Mouse (Mus musculus): ENCODE results near the gene Xpr1. TPM values are rescaled to one million over a fixed set of nuclear protein-coding genes. Genes with fewer than 3 reads are reported as not detected.

The Xpr1 gene
- polyA plus RNA-seq (2015; fragmentation: Nextera tagmentation; extraction: Ambion mirVana): 65.8 and 92.5 TPM in 2 replicates

DNA sequence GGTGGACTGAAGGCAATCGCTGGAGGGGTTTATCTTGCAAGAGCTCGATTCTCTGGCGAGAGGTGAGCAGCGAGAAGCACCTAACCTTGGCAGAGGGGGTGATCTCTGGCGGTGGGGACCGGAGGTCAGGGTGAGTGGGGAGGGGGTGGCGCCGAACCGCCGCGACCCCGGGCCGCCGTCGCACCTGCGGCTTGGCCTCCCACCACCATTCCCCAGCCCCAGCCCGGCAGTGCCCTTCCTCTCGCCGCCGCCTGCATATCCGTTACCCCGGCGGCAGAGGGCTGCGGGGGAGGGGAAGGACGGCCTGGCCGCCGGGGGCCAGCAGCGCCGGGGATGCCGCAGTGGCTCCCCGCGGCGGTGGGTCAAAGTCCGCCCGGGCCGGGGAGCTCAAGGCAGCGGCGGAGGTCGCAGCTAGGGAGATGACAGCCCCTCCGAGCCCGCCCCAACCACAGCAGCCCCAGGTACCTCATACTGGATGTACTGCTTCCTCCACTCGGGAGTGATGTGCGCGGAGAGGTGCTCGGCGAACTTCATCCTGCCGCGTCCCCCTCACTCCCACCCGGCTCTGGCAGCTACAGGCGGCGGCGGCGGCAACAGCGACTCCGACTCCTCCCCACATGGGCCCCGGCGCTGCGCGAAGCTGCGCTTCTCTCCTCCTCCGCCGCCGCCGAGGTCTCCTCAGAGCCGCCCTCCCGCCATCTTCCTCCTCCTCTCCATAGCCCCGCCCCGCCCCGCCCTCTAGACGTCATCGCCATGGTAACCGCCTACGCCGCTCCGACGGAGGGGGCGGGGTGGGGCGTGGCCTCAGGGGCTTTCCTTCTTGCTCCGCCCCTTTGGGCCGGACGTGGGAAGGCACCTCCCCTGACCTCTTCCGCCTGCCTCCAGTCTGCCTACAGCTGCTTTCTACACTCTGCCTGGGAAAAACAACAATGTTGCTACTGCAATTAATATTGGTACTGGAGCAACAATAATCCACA, at the start of gene Xpr1:
TSS of gene Xpr1 (minus strand) at position 715 of the 977 bp plus-strand sequence.
- under 1% methylated on average over 64 of the region's 82 CpGs for WGBS
- H3K4me2 ChIP-seq (ENCODE audit: low read length): peak within 1 kb of the TSS; percentile 48
- H3K27ac ChIP-seq (ENCODE audit: low read length): peak within 1 kb of the TSS; percentile 94
- no peaks in the 10 kb centered on the region for H3K27me3 ChIP-seq (replicated peaks; ENCODE audit: control insufficient read depth, insufficient read depth, low read length)
- ATAC-seq: peak; percentile 93
- no peaks in the 10 kb centered on the region for H3K9me3 ChIP-seq (ENCODE audit: control insufficient read depth, low read length)
- H3K36me3 ChIP-seq (ENCODE audit: control insufficient read depth, insufficient read depth): no peaks in the 10 kb centered on the region
- H3K9ac ChIP-seq (replicated peaks; ENCODE audit: low read depth, low read length): peak within 1 kb of the TSS; percentile 97
- H3K4me1 ChIP-seq (replicated peaks; ENCODE audit: control insufficient read depth, insufficient read depth, low read length): peaks cover 9% of the 10 kb centered on the region; the same call in 1 of the 2 replicates
- H3K4me3 ChIP-seq (replicated peaks; ENCODE audit: low read length): peak within 1 kb of the TSS; percentile 96

DNA sequence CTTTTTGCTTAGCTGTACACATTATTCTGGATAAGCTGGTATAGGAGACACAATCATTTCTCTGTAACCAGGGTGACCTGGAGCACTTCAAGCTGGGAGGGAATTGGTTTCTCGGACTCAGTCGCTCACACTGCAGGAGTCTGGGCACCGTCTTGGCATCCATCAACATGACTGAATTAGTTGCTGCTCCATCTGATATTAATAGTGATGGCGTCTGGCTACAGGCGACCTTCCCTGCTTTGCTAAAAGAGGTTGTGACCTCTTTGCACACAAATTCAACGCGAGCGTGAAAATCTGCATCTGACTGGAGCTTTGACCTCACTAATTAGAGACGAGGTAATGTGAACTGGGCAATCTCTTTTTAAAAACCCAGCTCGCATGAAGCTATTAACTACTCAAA, 46.2 kb upstream of the Xpr1 start:
- Histone ChIP-seq H3K4me2 (ENCODE audit: low read length) (no peak overlapping the region), H3K4me3 (replicated peaks; ENCODE audit: low read length) (no peak overlapping the region), H3K27ac (ENCODE audit: low read length) (no peak overlapping the region), H3K9ac (replicated peaks; ENCODE audit: low read depth, low read length) (no peak overlapping the region), H3K4me1 (replicated peaks; ENCODE audit: control insufficient read depth, insufficient read depth, low read length) (peaks cover 10% of the 10 kb centered on the region), H3K36me3 (ENCODE audit: control insufficient read depth, insufficient read depth) (no peaks in the 10 kb centered on the region), H3K27me3 (replicated peaks; ENCODE audit: control insufficient read depth, insufficient read depth, low read length) (no peaks in the 10 kb centered on the region), H3K9me3 (ENCODE audit: control insufficient read depth, low read length) (no peaks in the 10 kb centered on the region)
- 8% methylated on average over 10 of the region's 10 CpGs for WGBS
- ATAC-seq: peak; percentile 36; the same call in 1 of the 2 replicates

DNA sequence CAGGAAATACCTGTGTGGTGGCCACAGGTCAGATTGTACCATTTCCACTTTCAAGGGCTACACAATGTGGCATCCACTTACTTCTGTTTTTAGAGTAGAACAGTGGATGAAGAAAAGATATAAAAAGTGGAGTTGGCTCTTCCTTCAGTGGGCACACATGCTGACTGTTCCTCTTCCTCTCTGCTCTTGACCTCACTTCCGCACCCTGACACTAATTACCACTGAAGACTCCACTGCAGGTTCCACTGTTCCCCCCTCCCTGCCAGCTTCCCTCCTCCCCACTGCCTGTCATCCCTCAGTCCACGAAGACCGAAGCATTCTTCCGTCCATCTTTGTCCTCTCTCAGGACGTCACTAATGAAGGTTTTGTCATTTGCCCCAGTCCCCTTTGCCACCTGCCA, 45.4 kb upstream of the Xpr1 start:
- no peak overlapping the region for H3K4me3 ChIP-seq (replicated peaks; ENCODE audit: low read length)
- 60% methylated on average over 5 of the region's 5 CpGs for WGBS
- H3K4me1 ChIP-seq (replicated peaks; ENCODE audit: control insufficient read depth, insufficient read depth, low read length): peaks cover 10% of the 10 kb centered on the region
- H3K27me3 ChIP-seq (replicated peaks; ENCODE audit: control insufficient read depth, insufficient read depth, low read length): no peaks in the 10 kb centered on the region
- H3K27ac ChIP-seq (ENCODE audit: low read length): no peak overlapping the region
- H3K9ac ChIP-seq (replicated peaks; ENCODE audit: low read depth, low read length): no peak overlapping the region
- H3K4me2 ChIP-seq (ENCODE audit: low read length): no peak overlapping the region
- ATAC-seq: no peak
- no peaks in the 10 kb centered on the region for H3K36me3 ChIP-seq (ENCODE audit: control insufficient read depth, insufficient read depth)
- H3K9me3 ChIP-seq (ENCODE audit: control insufficient read depth, low read length): no peaks in the 10 kb centered on the region

DNA sequence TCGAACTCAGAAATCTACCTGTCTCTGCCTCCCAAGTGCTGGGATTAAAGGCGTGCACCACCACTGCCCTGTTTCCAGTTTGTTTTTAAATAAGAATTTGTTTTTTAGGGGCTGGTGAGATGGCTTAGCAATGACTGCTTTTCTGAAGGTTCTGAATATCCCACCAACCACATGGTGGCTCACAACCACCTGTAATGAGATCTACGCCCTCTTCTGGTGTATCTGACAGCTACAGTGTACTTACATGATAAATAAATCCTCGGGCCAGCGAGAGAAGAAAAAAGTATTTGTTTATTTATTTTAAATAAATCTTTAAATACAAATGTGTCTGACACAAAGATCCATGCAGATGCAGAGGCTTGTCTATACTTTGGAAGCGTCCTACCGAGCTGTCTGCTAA, 40.3 kb upstream of the Xpr1 start:
- Histone ChIP-seq H3K4me1 (replicated peaks; ENCODE audit: control insufficient read depth, insufficient read depth, low read length) (peaks cover 3% of the 10 kb centered on the region), H3K27me3 (replicated peaks; ENCODE audit: control insufficient read depth, insufficient read depth, low read length) (no peaks in the 10 kb centered on the region), H3K36me3 (ENCODE audit: control insufficient read depth, insufficient read depth) (no peaks in the 10 kb centered on the region), H3K4me2 (ENCODE audit: low read length) (no peak overlapping the region), H3K4me3 (replicated peaks; ENCODE audit: low read length) (no peak overlapping the region), H3K9ac (replicated peaks; ENCODE audit: low read depth, low read length) (no peak overlapping the region), H3K27ac (ENCODE audit: low read length) (no peak overlapping the region), H3K9me3 (ENCODE audit: control insufficient read depth, low read length) (no peaks in the 10 kb centered on the region)
- ATAC-seq: no peak
- WGBS: 86% methylated on average over 7 of the region's 7 CpGs

DNA sequence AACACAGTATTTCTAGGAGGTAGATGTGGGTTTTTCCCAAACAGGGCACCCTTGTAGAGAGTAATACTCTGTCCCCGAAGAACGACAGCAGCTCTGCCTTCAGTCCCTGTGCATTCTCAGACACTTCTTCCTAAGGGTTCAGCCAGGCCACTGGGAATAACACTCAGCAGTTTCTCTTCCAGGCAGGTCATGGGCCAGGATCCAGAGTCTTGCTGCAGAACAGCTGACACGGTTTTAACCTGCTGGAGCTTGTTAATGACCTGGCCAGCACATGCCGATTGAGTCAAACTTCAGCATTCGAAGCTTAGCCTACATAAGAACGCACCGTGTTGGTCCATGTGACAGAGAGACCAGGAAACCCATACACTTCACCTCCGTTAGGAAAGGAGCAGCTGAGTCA, 36.0 kb upstream of the Xpr1 start:
- ATAC-seq: no peak
- WGBS: 83% methylated on average over 8 of the region's 8 CpGs
- no peak overlapping the region for H3K4me3 ChIP-seq (replicated peaks; ENCODE audit: low read length)
- peaks cover 13% of the 10 kb centered on the region for H3K4me1 ChIP-seq (replicated peaks; ENCODE audit: control insufficient read depth, insufficient read depth, low read length)
- no peak overlapping the region for H3K4me2 ChIP-seq (ENCODE audit: low read length)
- no peak overlapping the region for H3K9ac ChIP-seq (replicated peaks; ENCODE audit: low read depth, low read length)
- no peak overlapping the region for H3K27ac ChIP-seq (ENCODE audit: low read length)
- no peaks in the 10 kb centered on the region for H3K36me3 ChIP-seq (ENCODE audit: control insufficient read depth, insufficient read depth)
- no peaks in the 10 kb centered on the region for H3K9me3 ChIP-seq (ENCODE audit: control insufficient read depth, low read length)
- no peaks in the 10 kb centered on the region for H3K27me3 ChIP-seq (replicated peaks; ENCODE audit: control insufficient read depth, insufficient read depth, low read length)

DNA sequence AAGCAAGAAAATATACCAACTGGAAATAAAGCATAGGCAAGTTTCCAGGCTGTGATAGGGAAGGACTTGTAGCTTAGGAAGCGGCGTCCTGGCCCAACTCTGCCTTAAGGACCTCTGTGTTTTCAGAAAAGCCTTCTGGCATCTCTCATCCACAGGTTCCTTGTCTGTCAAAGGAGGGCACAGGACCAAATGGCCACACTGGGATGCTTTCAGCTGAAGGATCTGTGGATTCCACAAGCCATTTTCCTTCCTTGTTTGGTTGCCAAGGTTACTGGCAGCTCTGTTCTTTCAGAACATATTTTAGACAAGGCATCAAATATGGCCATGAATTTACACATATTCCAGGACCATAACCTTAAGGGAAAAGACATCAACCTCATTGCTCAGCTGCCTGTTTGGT, 31.7 kb upstream of the Xpr1 start:
- no peak for ATAC-seq
- no peaks in the 10 kb centered on the region for H3K9me3 ChIP-seq (ENCODE audit: control insufficient read depth, low read length)
- 68% methylated on average over 2 of the region's 2 CpGs for WGBS

DNA sequence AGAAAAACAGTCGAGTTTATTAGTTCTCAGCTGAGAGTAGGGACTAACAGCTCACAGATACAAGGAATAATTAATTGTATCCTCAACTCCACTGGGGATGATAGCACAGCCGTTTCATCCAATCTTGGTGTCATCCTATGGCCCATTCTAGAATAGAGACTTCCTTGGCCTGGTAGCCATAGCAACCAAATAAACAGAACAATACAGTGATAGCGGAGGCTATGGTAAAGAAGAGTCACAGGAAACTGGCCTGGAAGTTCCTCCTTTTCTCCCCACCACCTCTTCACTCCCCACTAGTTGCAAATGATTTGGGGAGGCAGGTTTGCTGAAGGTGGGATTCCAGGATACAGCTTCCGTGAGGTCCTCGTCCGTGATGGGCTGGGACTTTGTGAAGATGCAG, 30.1 kb upstream of the Xpr1 start:
- H3K4me1 ChIP-seq (replicated peaks; ENCODE audit: control insufficient read depth, insufficient read depth, low read length): peaks cover 17% of the 10 kb centered on the region
- H3K4me2 ChIP-seq (ENCODE audit: low read length): no peak overlapping the region
- H3K4me3 ChIP-seq (replicated peaks; ENCODE audit: low read length): no peak overlapping the region
- H3K9ac ChIP-seq (replicated peaks; ENCODE audit: low read depth, low read length): no peak overlapping the region
- WGBS: 76% methylated on average over 6 of the region's 6 CpGs
- ATAC-seq: no peak
- H3K27ac ChIP-seq (ENCODE audit: low read length): no peak overlapping the region
- H3K36me3 ChIP-seq (ENCODE audit: control insufficient read depth, insufficient read depth): no peaks in the 10 kb centered on the region
- H3K27me3 ChIP-seq (replicated peaks; ENCODE audit: control insufficient read depth, insufficient read depth, low read length): no peaks in the 10 kb centered on the region
- H3K9me3 ChIP-seq (ENCODE audit: control insufficient read depth, low read length): no peaks in the 10 kb centered on the region

More for the DNA sequence above, 31.7 kb upstream of the Xpr1 start:
- Histone ChIP-seq H3K9ac (replicated peaks; ENCODE audit: low read depth, low read length) (no peak overlapping the region), H3K36me3 (ENCODE audit: control insufficient read depth, insufficient read depth) (no peaks in the 10 kb centered on the region), H3K4me1 (replicated peaks; ENCODE audit: control insufficient read depth, insufficient read depth, low read length) (peaks cover 13% of the 10 kb centered on the region), H3K27ac (ENCODE audit: low read length) (no peak overlapping the region), H3K4me2 (ENCODE audit: low read length) (no peak overlapping the region), H3K4me3 (replicated peaks; ENCODE audit: low read length) (no peak overlapping the region), H3K27me3 (replicated peaks; ENCODE audit: control insufficient read depth, insufficient read depth, low read length) (no peaks in the 10 kb centered on the region)

DNA sequence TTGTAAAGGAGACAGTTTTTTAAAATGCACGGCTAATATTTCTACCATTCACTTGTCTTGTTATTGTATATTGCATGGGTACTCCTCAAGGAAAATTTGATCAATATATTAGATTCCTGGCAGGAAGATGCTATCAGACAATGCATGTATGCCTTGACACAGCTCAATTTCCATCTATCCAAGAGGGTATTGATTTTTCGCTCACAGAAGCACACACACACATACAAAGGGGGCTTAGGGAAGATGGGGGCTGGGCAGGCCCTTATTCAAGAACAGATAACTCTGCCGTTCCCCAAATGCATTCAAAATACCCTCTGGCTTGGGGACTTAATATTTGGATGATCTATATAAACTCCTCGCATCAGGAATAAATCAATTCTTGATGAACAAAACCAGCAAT, 25.9 kb upstream of the Xpr1 start:
- ATAC-seq: no peak
- H3K4me2 ChIP-seq (ENCODE audit: low read length): no peak overlapping the region
- 80% methylated on average over 4 of the region's 4 CpGs for WGBS
- H3K4me3 ChIP-seq (replicated peaks; ENCODE audit: low read length): no peak overlapping the region
- no peak overlapping the region for H3K27ac ChIP-seq (ENCODE audit: low read length)
- H3K27me3 ChIP-seq (replicated peaks; ENCODE audit: control insufficient read depth, insufficient read depth, low read length): no peaks in the 10 kb centered on the region
- no peaks in the 10 kb centered on the region for H3K9me3 ChIP-seq (ENCODE audit: control insufficient read depth, low read length)
- H3K36me3 ChIP-seq (ENCODE audit: control insufficient read depth, insufficient read depth): no peaks in the 10 kb centered on the region
- peaks cover 4% of the 10 kb centered on the region; the same call in 1 of the 2 replicates for H3K4me1 ChIP-seq (replicated peaks; ENCODE audit: control insufficient read depth, insufficient read depth, low read length)
- no peak overlapping the region for H3K9ac ChIP-seq (replicated peaks; ENCODE audit: low read depth, low read length)

GRCm38 (mm10) chr1:155442521-155443001, 25.3 kb upstream of the Xpr1 start:
- WGBS: 60% methylated on average over 13 of the region's 13 CpGs
- ATAC-seq: peak; percentile 54; the same call in 1 of the 2 replicates
- Histone ChIP-seq H3K27ac (ENCODE audit: low read length) (peak overlapping the region; percentile 12; the same call in 1 of the 2 replicates), H3K9me3 (ENCODE audit: control insufficient read depth, low read length) (no peaks in the 10 kb centered on the region), H3K4me2 (ENCODE audit: low read length) (no peak overlapping the region), H3K9ac (replicated peaks; ENCODE audit: low read depth, low read length) (peak overlapping the region; percentile 10; the same call in 1 of the 2 replicates), H3K27me3 (replicated peaks; ENCODE audit: control insufficient read depth, insufficient read depth, low read length) (no peaks in the 10 kb centered on the region), H3K36me3 (ENCODE audit: control insufficient read depth, insufficient read depth) (no peaks in the 10 kb centered on the region), H3K4me1 (replicated peaks; ENCODE audit: control insufficient read depth, insufficient read depth, low read length) (peaks cover 4% of the 10 kb centered on the region; the same call in 1 of the 2 replicates), H3K4me3 (replicated peaks; ENCODE audit: low read length) (no peak overlapping the region)

Data from forebrain, embryonic 16.5 days (tissue).